Comparison of ENCODE assay signal across 16 mouse cellular contexts in the genomic region with DNA sequence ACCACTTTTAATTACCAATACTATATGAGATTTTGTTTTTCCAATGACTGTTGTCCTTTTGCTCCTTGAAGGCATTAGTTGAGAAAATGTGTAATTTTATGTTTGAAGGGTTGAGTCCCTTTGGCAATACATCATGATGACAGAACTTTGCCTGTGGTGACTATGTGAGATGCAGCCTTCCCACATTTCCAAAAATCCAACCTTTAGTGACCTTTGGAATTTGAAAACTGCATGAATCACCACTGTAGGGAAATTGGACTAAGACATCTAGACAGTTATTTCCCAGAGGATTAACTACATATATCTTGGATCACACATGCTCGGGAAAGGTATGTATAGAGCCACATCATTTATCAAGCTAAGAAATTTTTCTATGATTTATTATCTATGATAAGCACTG.
"Had no signal": no experiment of that assay in that cellular context is flagged by ENCODE, and none has a peak within 500 bp of the region (broad histone marks: within the 10 kb centered on the region; RNA-seq: fewer than 3 reads in every experiment).

No protein-coding gene starts in this region.

- H3K27me3 ChIP-seq: neural tube, embryonic 13.5 days; neural tube, embryonic 15.5 days; stomach, embryonic 15.5 days had no signal

- H3K27ac ChIP-seq: neural tube, embryonic 13.5 days; neural tube, embryonic 15.5 days; stomach, embryonic 15.5 days; stomach, postnatal 0 days had no signal

- H3K36me3 ChIP-seq: neural tube, embryonic 13.5 days; neural tube, embryonic 15.5 days; stomach, embryonic 15.5 days had no signal

- H3K4me1 ChIP-seq: neural tube, embryonic 13.5 days; neural tube, embryonic 15.5 days; stomach, embryonic 15.5 days had no signal

- H3K4me3 ChIP-seq: neural tube, embryonic 13.5 days; neural tube, embryonic 15.5 days; stomach, embryonic 15.5 days had no signal

- DNase-seq: retina, postnatal 1 day; right cerebral cortex, adult 18-20 months; right cerebral cortex, postnatal 14 days; right cerebral cortex, postnatal 25 days; right cerebral cortex, postnatal 4 days; spleen, adult 18-20 months; thymus, adult 18-20 months; thymus, adult 2 months; thymus, postnatal 14 days; thymus, postnatal 25 days; thymus, postnatal 36 days; thymus, postnatal 4 days had no signal
